Mouse (Mus musculus) hindbrain, embryonic 14.5 days (tissue): ENCODE results near the gene Oxct1. TPM values are rescaled to one million over a fixed set of nuclear protein-coding genes. Genes with fewer than 3 reads are reported as not detected.

Experiments
- ATAC-seq: fragments of 200-750 bp; cut with Nextera tagmentation; 2 replicates; pipeline ENCODE4 v1.8.0; 2017; ENCODE audit warnings: moderate number of reproducible peaks, mild to moderate bottlenecking, moderate TSS enrichment, moderate library complexity; ENCODE audit not compliant: low FRiP score
- DNase-seq: peaks from one replicate; pipeline ENCODE4 v3.0.0-alpha.2; 2015; ENCODE audit warnings: low spot score
- H3K27ac ChIP-seq: fragments of 300-500 bp; sonication (generic); 2 replicates; pipeline ENCODE4 v1.5.1; 2014; ENCODE audit warnings: mild to moderate bottlenecking, moderate library complexity
- H3K27me3 ChIP-seq: fragments of 300-500 bp; sonication (generic); 2 replicates; pipeline ENCODE4 v1.6.1; 2014; ENCODE audit warnings: mild to moderate bottlenecking, low read length, mixed read lengths; ENCODE audit not compliant: control insufficient read depth, insufficient read depth
- H3K36me3 ChIP-seq: fragments of 300-500 bp; sonication (generic); replicated peaks from 2 replicates; pipeline ENCODE4 v1.6.1; 2014; ENCODE audit not compliant: control insufficient read depth, insufficient read depth
- H3K4me1 ChIP-seq: fragments of 300-500 bp; sonication (generic); replicated peaks from 2 replicates; pipeline ENCODE4 v1.6.1; 2014; ENCODE audit warnings: antibody characterized with exemption, low read length, mixed read lengths; ENCODE audit not compliant: control insufficient read depth, insufficient read depth
- H3K4me2 ChIP-seq: fragments of 300-500 bp; sonication (generic); replicated peaks from 2 replicates; pipeline ENCODE4 v1.6.1; 2014; ENCODE audit warnings: mild to moderate bottlenecking, moderate library complexity
- H3K4me3 ChIP-seq: fragments of 300-500 bp; sonication (generic); replicated peaks from 2 replicates; pipeline ENCODE4 v1.5.1; 2014; ENCODE audit warnings: mild to moderate bottlenecking, low read length
- H3K9ac ChIP-seq: fragments of 300-500 bp; sonication (generic); 2 replicates; pipeline ENCODE4 v1.6.1; 2014
- H3K9me3 ChIP-seq: fragments of 300-500 bp; sonication (generic); 2 replicates; pipeline ENCODE4 v1.6.1; 2016; ENCODE audit warnings: low read length; ENCODE audit not compliant: control insufficient read depth
- WGBS: fragments of 180-500 bp; shearing (Covaris S2); extraction: QIAGEN DNeasy Blood & Tissue Kit; methylation state at CpG from one replicate; pipeline ENCODE4 v1.1.7; 2014; 5-methylcytosine and 5-hydroxymethylcytosine counted together
- polyA plus RNA-seq: library from polyadenylated mRNA; unstranded; fragments of >200 nt; fragmentation: Nextera tagmentation; extraction: Ambion mirVana; gene quantifications from 2 replicates; pipeline ENCODE4 v1.2.1, GENCODE M21; 2014

Oxct1 gene
- polyA plus RNA-seq, 1 experiment from 2014 or later = 341 TPM

DNA sequence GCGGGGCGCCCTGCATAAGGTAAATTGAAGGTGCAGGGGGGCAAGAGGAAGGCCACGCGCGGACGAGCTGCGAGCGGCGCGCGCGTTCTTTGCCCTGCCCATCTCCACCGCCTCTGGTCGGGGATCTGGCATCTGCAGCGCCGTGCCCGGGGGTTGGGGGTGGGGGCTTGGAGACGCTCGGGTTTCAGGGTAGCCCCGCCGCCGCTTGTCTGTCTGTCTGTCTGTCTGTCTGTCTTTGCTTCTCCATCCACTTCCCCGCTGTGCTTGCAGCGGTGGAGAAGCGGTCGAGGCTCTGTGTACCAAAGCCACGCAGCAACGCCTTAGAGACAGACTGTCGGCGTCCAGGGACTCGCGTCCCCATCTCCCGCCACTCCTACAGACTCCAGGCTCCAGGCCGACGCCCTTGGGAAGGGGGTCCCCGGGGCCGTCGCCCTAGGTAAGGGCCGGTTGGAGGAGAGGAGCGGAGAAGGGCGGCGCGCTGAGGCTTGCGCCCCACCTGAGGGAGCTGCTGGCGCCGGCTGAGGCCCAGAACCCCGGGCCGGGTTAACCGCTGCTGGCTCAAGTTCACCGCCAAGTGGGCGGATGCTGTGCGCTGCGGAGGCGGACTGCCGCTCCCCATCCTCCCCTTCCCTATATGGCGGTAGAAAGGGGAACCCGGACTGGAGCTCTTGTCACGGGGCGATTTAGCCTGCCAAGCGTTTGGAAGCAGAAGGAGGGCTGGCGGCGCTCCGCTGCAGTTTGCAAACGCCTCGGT, 825 bp downstream of the Oxct1 start:
- Histone ChIP-seq H3K4me1 (peaks cover 12% of the 10 kb centered on the region), H3K27me3 (no peaks in the 10 kb centered on the region), H3K27ac (peak overlapping the region; percentile 96), H3K4me2 (peak overlapping the region; percentile 69), H3K36me3 (no peaks in the 10 kb centered on the region), H3K9ac (peak overlapping the region; percentile 80), H3K9me3 (no peaks in the 10 kb centered on the region), H3K4me3 (peak overlapping the region; percentile 67)
- WGBS = under 1% methylated on average over 63 of the region's 65 CpGs
- DNase-seq (peak; percentile 79), ATAC-seq (peak; percentile 83)

- no peaks in the 10 kb centered on the region for H3K36me3 ChIP-seq
- peak overlapping the region; percentile 96 for H3K27ac ChIP-seq
- H3K4me3 ChIP-seq = peak overlapping the region; percentile 67
- peak overlapping the region; percentile 69 for H3K4me2 ChIP-seq
- peak; percentile 25 for DNase-seq
- peak overlapping the region; percentile 80 for H3K9ac ChIP-seq
- no peak for ATAC-seq
- 11% methylated on average over 6 of the region's 6 CpGs for WGBS
- no peaks in the 10 kb centered on the region for H3K9me3 ChIP-seq
- H3K27me3 ChIP-seq = no peaks in the 10 kb centered on the region
- H3K4me1 ChIP-seq = peaks cover 12% of the 10 kb centered on the region
These were observed 1.7 kb downstream of the Oxct1 start for GRCm38 (mm10) chr15:4027671-4028410.

DNA sequence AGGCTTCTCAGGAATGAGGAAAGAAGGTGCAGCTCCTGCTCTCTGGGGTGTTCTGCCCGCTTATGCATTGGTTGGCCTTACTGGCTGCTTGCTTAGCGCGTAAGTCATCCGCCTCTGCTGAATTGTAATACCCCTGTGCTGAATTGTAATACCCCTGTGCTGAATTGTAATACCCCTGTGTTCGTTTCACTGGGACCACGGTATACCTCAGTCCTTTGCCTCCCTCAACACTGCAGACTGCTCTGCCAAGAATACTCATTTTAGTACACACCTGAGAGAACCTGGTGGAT, 2.2 kb downstream of the Oxct1 start:
- Histone ChIP-seq H3K27me3 (no peaks in the 10 kb centered on the region), H3K4me2 (0 out of 2 replicates have a peak overlapping the region, but pooled peaks have one; percentile 69), H3K4me3 (no peak overlapping the region), H3K4me1 (peaks cover 12% of the 10 kb centered on the region), H3K9me3 (no peaks in the 10 kb centered on the region), H3K36me3 (no peaks in the 10 kb centered on the region), H3K9ac (0 out of 2 replicates have a peak overlapping the region, but pooled peaks have one; percentile 3), H3K27ac (no peak overlapping the region)
- ATAC-seq (no peak), DNase-seq (no peak)
- 81% methylated on average over 6 of the region's 6 CpGs for WGBS

- Histone ChIP-seq H3K4me1 (peaks cover 12% of the 10 kb centered on the region), H3K27me3 (no peaks in the 10 kb centered on the region), H3K4me2 (no peak overlapping the region), H3K4me3 (no peak overlapping the region), H3K27ac (no peak overlapping the region), H3K9ac (0 out of 2 replicates have a peak overlapping the region, but pooled peaks have one; percentile 3), H3K9me3 (no peaks in the 10 kb centered on the region), H3K36me3 (no peaks in the 10 kb centered on the region)
- DNase-seq (no peak), ATAC-seq (no peak)
These were observed 2.8 kb downstream of the Oxct1 start for GRCm38 (mm10) chr15:4028960-4029359.

- H3K9ac ChIP-seq = no peak overlapping the region
- 0 out of 2 replicates have a peak, but pooled peaks cover 2% of the 10 kb centered on the region for H3K4me1 ChIP-seq
- H3K9me3 ChIP-seq = no peaks in the 10 kb centered on the region
- H3K4me3 ChIP-seq = no peak overlapping the region
- H3K27me3 ChIP-seq = no peaks in the 10 kb centered on the region
- H3K4me2 ChIP-seq = no peak overlapping the region
- H3K27ac ChIP-seq = no peak overlapping the region
- H3K36me3 ChIP-seq = peaks cover 25% of the 10 kb centered on the region
- 86% methylated on average over 3 of the region's 3 CpGs for WGBS
- ATAC-seq = no peak
- no peak for DNase-seq
These were observed 7.2 kb downstream of the Oxct1 start for GRCm38 (mm10) chr15:4033168-4034004.

- Histone ChIP-seq H3K4me1 (no peaks in the 10 kb centered on the region), H3K4me2 (no peak overlapping the region), H3K27me3 (no peaks in the 10 kb centered on the region), H3K27ac (no peak overlapping the region), H3K9me3 (no peaks in the 10 kb centered on the region), H3K4me3 (no peak overlapping the region), H3K9ac (no peak overlapping the region), H3K36me3 (peaks cover 48% of the 10 kb centered on the region)
- ATAC-seq (no peak), DNase-seq (no peak)
- WGBS = 75% methylated on average over 3 of the region's 3 CpGs
These were observed 16.2 kb downstream of the Oxct1 start for GRCm38 (mm10) chr15:4042423-4042822.

DNA sequence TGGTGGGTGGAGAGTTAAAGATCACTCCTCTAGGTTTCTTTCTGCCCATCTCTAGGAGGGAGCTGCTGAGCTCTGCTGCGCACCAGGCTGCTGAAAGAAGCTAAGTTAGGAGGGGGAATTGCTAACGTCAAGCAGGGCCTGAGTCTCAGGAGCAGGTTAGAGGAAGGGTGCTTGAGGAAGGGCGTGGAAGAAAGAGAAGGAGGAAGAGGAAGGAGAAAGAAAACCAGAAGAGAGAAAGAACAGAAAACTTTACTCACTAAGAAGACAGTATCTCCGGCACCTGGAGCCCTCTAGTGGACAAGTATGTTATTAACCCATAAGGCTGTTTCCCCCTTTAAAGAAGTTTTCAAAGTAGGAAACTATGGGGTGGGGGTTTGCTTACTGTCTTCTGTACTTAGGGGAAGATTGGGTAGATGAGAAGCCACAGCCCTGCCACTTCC, 16.9 kb downstream of the Oxct1 start:
- Histone ChIP-seq H3K4me3 (no peak overlapping the region), H3K4me2 (no peak overlapping the region), H3K27ac (no peak overlapping the region), H3K27me3 (no peaks in the 10 kb centered on the region), H3K4me1 (no peaks in the 10 kb centered on the region), H3K9ac (no peak overlapping the region), H3K9me3 (no peaks in the 10 kb centered on the region), H3K36me3 (peaks cover 50% of the 10 kb centered on the region)
- ATAC-seq (no peak), DNase-seq (peak; percentile 51)
- 27% methylated on average over 4 of the region's 4 CpGs for WGBS

- no peak overlapping the region for H3K4me2 ChIP-seq
- H3K36me3 ChIP-seq = peaks cover 61% of the 10 kb centered on the region
- no peaks in the 10 kb centered on the region for H3K9me3 ChIP-seq
- DNase-seq (peak; percentile 68), ATAC-seq (peak; percentile 88)
- H3K27ac ChIP-seq = no peak overlapping the region
- H3K27me3 ChIP-seq = no peaks in the 10 kb centered on the region
- H3K4me3 ChIP-seq = no peak overlapping the region
- H3K9ac ChIP-seq = no peak overlapping the region
- H3K4me1 ChIP-seq = no peaks in the 10 kb centered on the region
- 18% methylated on average over 5 of the region's 5 CpGs for WGBS
These were observed 30.4 kb downstream of the Oxct1 start for GRCm38 (mm10) chr15:4056627-4057026.

GRCm38 (mm10) chr15:4063574-4063973, 37.4 kb downstream of the Oxct1 start:
- Histone ChIP-seq H3K36me3 (peaks cover 38% of the 10 kb centered on the region), H3K27ac (no peak overlapping the region), H3K4me2 (no peak overlapping the region), H3K27me3 (no peaks in the 10 kb centered on the region), H3K9me3 (no peaks in the 10 kb centered on the region), H3K4me1 (no peaks in the 10 kb centered on the region), H3K9ac (no peak overlapping the region), H3K4me3 (no peak overlapping the region)
- DNase-seq (no peak), ATAC-seq (no peak)
- 93% methylated on average over 5 of the region's 5 CpGs for WGBS
